Mouse (Mus musculus): ENCODE measurements around the gene Bax.

Gene Bax

DNA sequence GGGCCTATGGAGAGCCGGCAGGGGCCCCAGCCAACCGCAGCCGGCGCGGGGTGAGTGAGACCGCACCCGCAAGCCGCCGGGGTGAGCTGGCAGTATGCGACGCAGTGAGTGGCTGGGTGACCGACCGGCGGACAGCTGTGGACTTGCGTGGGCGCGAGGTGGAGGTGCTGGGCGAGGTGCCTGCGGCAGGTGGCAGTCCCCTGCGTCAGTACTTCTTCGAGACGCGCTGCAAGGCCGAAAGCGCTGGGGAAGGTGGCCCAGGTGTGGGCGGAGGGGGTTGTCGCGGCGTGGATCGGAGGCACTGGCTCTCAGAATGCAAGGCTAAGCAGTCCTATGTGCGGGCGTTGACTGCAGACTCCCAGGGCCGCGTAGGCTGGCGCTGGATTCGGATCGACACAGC lies 51.1 kb downstream of the Bax start:
- no peak for DNase-seq (ENCODE audit: low read depth, low spot score)

- DNase-seq (ENCODE audit: low read depth, low spot score) = no peak
Observed at GRCm38 (mm10) chr7:45414740-45415224, 51.9 kb downstream of the Bax start.

- DNase-seq (ENCODE audit: low read depth, low spot score) = no peak
Observed at GRCm38 (mm10) chr7:45413864-45414739, 52.6 kb downstream of the Bax start.

GRCm38 (mm10) chr7:45413113-45413863 lies 53.4 kb downstream of the Bax start, which contains the start of gene Ntf5:
Ntf5 (plus strand) TSS chr7:45413695.
- peak; percentile 69 for DNase-seq (ENCODE audit: low read depth, low spot score)

GRCm38 (mm10) chr7:45412421-45412820 lies 54.3 kb downstream of the Bax start:
- no peak for DNase-seq (ENCODE audit: low read depth, low spot score)
